ENCODE assay signal across 21 mouse cellular contexts in genomic region chr15:101355382-101355786, GRCm38 (mm10). TPM values are rescaled to one million over a fixed set of nuclear protein-coding genes. Genes with fewer than 3 reads are reported as not detected.
A peak's percentile ranks its signal among the peaks of the same experiment; 100 is the strongest.
DNase-seq lines count a peak whose midpoint lies in the region; TF ChIP-seq lines count a peak whose summit lies in the region.
"Had no signal": no experiment of that assay in that cellular context is flagged by ENCODE, and none has a peak within 500 bp of the region (broad histone marks: within the 10 kb centered on the region; RNA-seq: fewer than 3 reads in every experiment).

No protein-coding gene starts in this region.

- intact Hi-C loops in left cerebral cortex, postnatal 25 days (cut with DNase I) = no loop called here

- TF ChIP-seq CTCF in brain, embryonic 14.5 days (IDR thresholded peaks at IDR 0.05; ENCODE audit: borderline replicate concordance, extremely low read depth, insufficient read depth, insufficient read length) = no peak

- DNase-seq in layer of hippocampus, adult 18-20 months (ENCODE audit: low spot score in 2 of 2) = peak; percentile 24 to 57
- no peak for DNase-seq in layer of hippocampus, adult 9-10 months (ENCODE audit: low spot score)
- DNase-seq in left cerebral cortex, postnatal 25 days (ENCODE audit: low spot score in 2 of 2) = peak; percentile 44 to 77
- DNase-seq in left cerebral cortex, adult 11 months (ENCODE audit: low spot score) = no peak
- DNase-seq in brain, embryonic 14.5 days (ENCODE audit: low read depth) = peak; percentile 17
- DNase-seq in layer of hippocampus, postnatal 14 days (ENCODE audit: low spot score in 2 of 2) = peak; percentile 57 to 61
- no peak for DNase-seq in thymus, postnatal 36 days
- DNase-seq: adrenal gland, postnatal 25 days; B cell, adult 2 months; cerebellum, adult 8-10 months; cerebellum, postnatal 36 days; heart, postnatal 10 days; kidney, adult 8-10 months; kidney, postnatal 4 days; lung, embryonic 14.5 days; lung, postnatal 14 days; right cerebral cortex, adult 18-20 months; thymus, postnatal 14 days had no signal

- TF ChIP-seq POLR2A in brain, embryonic 14.5 days (IDR thresholded peaks at IDR 0.05; ENCODE audit: borderline replicate concordance, extremely low read depth, insufficient read depth, insufficient read length, poor library complexity, severe bottlenecking) = no peak

RNA-seq across cellular contexts. Expression of gene Krt80, which starts 14.6 kb away (rescaled TPM):
- total RNA-seq in layer of hippocampus, adult 18-20 months (2021) = under 1 TPM; 0.25 to 0.40 TPM
- 1 to 10 TPM; 2.2 to 2.4 TPM for total RNA-seq in left cerebral cortex, postnatal 25 days (2021)
- 0.19 and 0.22 TPM in 2 replicates for polyA plus RNA-seq in brain, embryonic 14.5 days (2012; rRNA removed)
- under 1 TPM in 1 of 2 experiments, not detected in 1; 0.10 TPM for total RNA-seq in layer of hippocampus, postnatal 14 days (2021)
- polyA plus RNA-seq: embryonic facial prominence, embryonic 11.5 days; neural tube, embryonic 12.5 days had no signal

RNA-seq across cellular contexts. Expression of gene Krt7, which starts 55.5 kb away (rescaled TPM):
- total RNA-seq in layer of hippocampus, adult 18-20 months (2021) = not detected
- under 1 TPM; 0.09 to 0.21 TPM for total RNA-seq in left cerebral cortex, postnatal 25 days (2021)
- 1.4 and 4.1 TPM in 2 replicates for polyA plus RNA-seq in brain, embryonic 14.5 days (2012; rRNA removed)
- not detected for total RNA-seq in layer of hippocampus, postnatal 14 days (2021)
- total RNA-seq: gastrocnemius, adult 8-10 months had no signal

Comparison
In these comparisons a context has a peak if more than half of its experiments do, and no peak if none do; other contexts are left out.
1. DNase-seq: peak in layer of hippocampus, adult 18-20 months (2 of 2), left cerebral cortex, postnatal 25 days (2 of 2), brain, embryonic 14.5 days (single experiment) and layer of hippocampus, postnatal 14 days (2 of 2); none in layer of hippocampus, adult 9-10 months (single experiment), left cerebral cortex, adult 11 months (single experiment) and thymus, postnatal 36 days (0 of 2).